Mouse (Mus musculus) ovary, adult 18-20 months (tissue): ENCODE measurements around the gene Il10.
A peak's percentile ranks its signal among the peaks of the same experiment; 100 is the strongest.

Experiments
- DNase-seq: peaks from one replicate; pipeline ENCODE4 v3.0.0; 2022; ENCODE audit warnings: low spot score, mixed read lengths

Il10 gene

DNA sequence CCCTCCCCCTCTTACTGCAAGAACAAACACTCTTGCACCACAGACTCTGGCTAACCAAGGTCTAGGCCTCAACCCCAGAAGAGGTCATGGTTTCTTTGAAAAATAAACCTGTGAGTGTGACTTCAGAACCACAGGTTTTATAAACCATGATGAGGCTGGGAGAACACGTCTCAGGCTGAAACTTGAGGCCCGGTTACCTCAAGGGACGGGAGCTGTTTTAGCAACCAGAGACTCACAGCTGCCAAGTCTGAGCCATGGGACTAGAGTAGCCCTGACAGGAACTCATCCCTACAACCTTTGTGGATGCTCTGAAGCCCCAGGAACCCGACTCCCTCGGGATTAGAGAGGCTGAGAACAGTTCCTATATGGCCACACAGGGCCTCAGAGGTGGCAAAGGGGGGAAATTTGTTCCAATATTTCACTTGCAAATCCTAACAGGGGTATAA, 29.7 kb downstream of the Il10 start:
- DNase-seq, result no peak

DNA sequence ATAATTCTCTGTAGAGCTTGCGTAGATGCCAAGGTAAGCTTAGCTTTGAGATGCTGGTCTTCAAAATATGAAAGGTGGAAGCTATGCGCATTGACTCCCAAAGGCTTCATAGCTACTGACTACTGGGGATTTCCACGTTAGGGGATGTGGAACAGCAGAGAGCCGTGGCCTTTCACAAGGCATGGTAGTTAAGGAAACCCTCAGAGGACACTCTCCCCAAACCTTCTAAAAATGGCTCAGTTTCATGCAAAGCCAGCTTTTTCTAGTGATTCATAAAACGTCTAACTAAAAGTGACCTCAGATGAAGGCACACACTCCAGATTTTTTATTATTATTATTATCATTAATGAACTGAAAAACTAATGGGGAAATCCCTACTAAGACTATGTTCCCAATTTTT, 30.4 kb downstream of the Il10 start:
- DNase-seq, result no peak

DNA sequence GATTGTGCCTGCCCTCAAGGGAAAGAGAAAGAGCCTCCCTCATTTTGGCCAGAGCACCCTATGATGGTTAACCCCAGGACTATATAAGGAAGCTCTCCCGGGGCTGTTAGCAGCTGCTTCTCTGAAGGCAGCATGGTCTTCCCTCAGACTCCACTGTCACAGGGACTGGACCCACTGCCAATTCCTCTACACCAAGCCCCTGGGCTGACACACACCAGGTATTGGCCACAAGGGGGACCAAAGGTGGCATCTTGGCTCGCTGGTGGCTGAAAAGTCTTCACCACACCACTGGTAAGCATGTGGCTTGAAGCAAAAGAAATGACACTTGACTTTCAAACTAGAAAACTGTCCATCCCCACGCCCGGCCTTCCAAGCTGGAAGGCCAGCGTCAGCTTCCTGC, 31.0 kb downstream of the Il10 start:
- no peak for DNase-seq

DNA sequence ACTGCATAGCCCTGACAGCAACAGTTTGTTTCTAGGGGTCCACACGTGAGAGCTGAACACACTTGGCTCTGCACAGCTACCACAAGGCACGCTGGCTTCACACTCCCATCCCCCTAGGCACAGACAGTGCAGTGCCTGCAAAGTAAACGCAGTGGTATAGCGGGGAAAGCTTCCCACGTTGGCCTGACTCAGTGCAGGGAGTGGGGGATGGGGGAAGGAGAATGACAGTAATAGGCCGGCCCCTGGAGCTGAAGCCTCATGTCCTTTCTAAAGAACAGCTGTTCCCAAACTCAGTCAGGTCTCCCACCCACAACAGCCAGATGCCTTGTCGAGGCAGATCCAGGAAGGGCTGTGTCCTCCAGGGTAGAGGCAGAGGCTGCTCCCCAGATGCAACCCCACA, 31.4 kb downstream of the Il10 start:
- DNase-seq, result no peak

DNA sequence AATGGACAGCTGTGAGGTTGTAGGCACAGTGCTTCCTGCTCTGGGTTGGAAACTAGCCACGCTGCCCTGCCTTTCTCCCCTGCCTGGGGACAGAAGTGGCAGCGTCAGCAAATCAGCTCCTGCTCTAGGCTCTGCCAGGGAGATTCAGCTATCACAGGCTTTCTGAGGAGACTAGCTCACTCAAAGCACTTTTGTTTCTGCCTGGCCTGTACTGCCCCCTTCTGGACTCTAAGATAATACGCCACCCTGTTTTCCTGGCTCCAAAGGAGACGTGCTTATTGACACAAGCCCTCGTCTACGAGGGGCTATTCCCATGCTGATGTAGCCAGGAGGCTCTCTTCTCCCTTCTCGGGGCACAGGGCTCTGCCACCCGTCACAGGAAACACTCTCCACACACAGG, 33.6 kb downstream of the Il10 start:
- peak; percentile 34 for DNase-seq

DNA sequence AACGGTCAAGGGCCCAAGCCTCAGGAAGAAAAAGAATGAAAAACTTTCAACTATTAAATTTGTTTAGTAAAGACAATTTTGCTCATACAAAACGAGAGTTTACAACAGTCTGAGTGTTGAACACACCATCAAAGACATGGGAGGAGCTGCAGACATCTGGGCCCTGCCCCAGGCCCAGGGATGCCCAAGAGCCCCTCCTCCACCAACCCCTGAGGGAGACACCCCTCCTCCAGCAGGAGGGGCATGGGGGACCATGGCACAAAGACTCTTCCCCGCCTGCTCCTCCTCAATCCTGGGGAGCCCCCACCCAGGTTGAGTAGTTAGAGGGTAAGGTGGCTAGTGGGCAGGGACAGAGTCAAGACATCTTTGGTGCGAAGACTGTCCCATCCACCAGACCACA, 34.0 kb downstream of the Il10 start:
- no peak for DNase-seq

DNA sequence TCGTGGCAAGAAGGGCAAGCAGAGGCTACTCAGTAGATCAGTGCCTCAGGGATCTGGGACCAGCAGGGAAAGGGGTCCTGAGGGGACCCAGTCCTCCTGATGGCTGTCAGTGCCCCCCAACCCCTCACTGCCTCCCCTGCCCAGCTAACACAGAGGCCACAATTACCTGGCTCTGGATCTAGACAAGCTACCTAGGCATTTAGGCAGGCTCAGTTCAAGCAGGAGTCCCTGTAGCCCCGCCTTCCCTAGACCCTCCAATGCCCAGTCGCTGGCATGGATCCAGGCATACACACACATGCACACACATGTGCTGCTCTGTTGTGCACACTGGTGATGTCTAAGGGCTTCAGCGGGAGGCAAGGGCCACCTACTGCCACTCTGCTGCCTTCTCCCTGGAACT, 34.6 kb downstream of the Il10 start:
- no peak for DNase-seq

DNA sequence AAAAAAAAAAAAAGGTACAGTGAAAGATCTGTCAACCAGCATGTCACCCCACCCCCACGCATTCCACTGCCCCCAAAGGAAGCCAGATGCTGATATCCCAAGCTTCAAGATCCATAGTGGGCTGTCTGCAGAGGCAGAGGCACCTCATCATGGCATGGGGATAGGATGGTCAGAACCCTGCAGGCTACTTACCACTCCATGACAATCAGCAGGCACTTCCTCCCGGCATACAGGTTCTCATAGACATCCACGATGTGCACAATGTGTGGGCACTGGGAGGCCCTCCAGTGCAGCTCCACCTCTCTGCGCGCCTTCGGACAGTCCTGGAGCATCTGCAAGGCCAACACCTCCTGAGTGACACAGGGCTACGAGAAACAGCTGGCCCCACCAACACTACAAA, 38.8 kb downstream of the Il10 start:
- DNase-seq, result no peak

DNA sequence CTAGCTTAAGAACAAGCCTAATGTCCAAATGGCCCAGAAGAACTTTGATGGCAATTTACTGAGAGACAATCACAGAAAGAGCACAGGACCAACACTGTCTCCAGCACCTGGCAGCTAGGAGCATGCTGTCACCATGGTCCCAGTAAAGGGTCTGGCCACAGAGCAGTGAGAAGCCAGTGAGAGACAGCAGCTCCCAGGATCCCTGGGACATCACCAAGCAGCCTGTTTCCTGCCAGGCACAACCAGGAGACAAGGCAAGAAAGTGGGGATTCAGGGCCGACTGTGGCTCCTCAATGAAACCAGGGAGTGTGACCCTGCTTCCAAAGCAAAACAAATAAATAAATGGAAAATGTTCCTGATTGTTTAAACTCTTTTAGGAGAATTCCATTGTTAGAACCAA, 39.8 kb downstream of the Il10 start:
- DNase-seq, result no peak

DNA sequence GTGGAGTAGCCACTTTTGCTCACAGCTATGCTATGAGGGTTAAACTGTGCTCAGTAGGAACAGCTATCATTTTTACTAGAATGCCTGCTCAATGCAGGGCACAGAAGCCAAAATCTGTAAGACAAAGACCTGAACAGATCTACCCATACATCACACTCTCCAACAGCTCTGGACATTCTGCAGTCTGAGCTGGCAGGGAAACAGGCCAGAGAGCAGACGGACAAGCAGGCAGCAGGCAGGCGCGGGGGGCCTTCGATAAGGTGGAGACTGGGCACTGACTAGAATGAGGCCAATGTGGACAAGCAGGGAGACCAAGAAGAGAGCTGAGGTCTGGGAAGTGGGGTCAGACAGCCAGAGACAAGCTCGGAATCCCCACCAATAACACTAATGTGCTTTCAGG, 40.2 kb downstream of the Il10 start:
- DNase-seq, result no peak

DNA sequence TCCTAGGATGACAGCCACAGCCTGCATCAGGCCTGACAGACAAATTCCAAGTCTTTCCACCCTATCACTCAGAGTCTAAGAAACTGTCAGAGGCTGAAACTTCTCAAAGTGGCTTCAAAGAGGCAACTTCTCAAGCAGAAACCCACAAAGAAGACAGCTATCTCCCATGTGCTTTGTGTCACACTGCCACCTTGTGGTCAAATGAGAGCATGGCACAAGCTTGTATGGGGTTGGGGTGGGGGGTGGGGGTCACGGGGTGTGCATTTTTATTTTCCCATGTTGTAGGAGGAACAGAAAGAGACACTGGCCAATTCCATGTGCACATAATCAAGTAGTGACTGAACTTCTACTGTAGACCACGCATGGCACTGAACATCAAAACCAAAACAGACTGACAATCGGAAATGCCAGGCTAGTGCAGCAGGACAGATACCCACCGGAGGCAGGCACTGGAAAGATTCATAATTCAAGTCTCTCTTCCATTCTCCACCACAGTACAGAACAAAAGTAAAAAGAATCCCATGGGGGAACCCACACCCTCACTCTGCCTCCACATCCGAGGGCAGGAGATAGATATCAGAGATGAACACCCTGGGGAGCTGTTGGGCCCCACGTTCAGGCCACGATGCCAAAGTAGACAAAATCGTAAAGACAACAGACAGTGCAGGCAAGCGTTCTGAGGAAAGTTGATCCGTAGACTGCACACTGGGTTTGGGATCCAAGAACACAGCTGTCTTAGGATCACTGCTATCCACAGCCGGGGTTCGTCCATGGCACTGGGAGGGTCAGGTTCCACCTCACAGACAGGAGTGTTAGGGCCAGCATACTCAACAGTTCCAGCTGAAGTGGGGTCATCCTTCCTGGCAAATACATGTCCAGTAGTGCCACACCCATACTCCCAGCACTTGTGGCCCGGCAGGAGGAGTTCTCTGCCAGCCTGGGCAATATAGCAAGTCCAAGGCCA, 40.9 kb downstream of the Il10 start:
- DNase-seq, result no peak

DNA sequence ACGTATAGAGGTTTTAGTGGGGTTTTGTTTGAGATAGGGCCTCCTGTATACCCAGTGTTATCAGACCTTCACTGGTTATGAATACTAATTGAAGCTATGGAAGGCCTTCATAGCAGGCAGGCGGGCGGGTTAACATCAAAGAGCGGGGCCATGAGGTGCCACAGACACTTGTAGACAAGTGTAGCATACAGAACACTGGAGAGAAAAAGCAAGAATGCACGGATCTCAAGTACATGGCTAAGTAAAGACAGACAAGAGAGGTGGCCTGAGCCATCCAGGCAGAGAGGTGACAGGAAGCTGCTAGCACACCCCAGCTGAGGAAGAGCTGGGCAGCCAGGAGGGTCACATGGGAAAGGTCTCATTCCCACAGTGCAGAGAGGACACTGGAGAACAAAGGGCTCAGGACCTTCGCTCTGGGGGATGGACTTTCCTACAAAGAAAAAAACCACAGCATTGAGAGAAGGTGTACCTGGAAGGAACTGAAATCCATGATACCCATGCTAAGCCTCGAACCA, 42.2 kb downstream of the Il10 start:
- DNase-seq, result no peak

DNA sequence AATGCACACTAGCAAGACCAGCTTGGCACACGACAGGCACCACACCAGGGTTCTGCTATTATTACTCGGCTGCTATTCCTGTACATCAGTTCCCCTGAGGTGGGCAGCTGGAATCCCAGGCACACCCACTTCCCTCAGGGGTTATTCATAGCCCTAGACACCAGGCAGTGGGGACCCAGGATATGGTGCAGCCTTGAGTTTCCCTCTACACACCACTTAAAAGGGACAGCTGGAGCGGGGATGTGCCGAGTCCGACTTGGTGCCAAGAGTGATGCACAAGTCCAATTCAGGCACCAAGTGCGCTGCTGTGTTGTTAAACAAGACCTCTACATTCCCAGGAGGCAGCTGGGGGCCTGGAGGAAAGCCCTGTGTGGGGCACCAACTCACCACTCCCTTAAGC, 43.2 kb downstream of the Il10 start:
- no peak for DNase-seq

DNA sequence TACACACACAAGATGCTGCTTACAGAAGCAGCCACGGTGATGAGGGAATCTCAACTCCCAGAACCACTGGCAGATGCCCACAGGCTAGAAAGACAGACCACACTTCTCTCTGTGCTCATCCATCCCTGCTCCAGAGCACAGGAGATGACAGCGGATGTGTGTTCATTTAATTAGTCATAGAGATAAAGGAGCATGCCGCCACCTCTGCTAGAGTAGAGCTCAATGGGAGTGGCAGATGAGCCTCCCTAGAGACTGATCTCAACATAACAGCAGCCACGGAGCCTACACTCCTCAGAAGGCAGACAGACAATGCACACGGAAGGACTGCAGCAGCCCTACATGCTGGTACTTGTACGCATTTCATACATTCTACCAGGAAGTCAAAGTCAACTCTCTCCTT, 44.6 kb downstream of the Il10 start:
- DNase-seq, result no peak

DNA sequence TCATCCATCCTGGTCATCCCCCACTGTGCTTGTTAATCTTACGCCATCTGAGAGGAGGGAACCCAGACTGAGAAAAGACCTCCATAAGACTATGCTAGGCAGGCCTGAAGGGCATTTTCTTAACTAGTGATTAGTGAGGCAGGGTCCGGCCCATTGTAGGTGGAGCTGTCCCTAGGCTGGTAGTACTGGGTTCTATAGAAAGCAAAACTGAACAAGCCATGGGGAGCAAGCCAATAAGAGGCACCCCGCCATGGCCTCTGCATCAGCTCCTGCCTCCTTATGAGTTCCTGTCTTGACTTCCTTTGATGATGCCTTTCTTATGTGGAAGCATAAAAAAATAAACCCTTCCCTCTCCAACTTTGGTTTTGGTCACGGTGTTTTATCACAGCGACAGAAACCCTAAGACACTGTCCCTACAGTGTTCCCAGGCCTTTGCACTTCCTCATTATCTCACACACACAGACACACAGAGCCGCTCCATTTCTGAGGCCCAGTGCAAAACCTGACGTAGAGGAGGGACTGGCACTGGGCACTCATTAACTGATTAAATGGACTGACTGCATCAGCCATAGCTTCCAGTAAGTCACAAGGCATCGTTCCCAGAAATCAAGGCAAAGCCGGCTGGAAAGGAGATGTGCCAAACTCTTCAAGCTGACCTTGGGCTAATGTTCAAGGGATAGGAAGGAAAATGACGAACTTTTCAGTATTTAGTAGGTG, 48.5 kb downstream of the Il10 start:
- DNase-seq, result no peak

DNA sequence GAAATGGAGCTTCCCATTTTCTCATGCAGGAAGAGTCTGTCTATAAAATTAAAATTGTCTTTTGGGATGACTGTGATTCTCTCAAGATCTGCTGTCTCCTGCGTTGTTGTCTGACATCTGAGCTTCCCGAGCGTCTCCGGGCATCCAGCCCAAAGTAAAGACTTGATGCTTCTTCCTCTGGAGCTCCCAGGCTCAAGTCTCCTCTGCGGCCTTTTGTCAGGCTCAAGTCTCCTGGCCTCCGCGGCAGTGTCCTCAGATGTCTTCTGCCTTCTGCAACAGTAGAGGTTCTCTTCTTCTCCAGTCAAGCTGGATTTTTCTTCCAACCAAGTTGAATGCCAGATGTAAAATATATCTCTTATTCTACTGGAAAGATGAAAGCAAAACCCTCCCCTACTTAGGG, 49.4 kb downstream of the Il10 start:
- DNase-seq, result no peak

DNA sequence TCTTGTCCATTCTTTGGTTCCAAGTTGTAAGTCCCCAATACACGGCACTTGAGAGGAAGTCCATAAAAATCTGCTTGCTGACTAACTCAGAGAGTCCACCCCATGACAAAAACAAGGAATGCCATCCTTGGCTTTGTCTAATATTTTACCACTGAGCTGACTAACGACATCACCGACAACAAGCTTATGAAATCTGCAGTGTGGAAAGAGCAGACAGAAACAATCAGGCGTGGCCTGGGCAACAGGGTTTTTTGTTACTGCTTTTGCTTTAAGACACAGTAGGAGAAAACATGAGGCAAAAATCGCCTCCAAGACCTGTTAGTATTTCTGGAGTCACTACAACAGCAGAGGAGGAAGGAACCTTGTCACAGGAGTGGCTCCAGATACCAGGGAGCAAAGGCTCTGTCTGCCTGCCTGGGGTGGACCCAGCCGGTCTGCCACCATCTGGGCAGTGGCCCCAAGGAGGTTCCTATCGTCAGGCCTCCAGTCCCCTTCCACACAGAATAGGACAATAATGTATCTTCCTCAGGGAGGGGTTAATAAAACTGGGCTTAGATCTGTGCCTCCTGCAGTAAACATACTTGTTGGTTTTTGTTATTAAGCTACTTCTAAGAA, 52.8 kb downstream of the Il10 start:
- no peak for DNase-seq

DNA sequence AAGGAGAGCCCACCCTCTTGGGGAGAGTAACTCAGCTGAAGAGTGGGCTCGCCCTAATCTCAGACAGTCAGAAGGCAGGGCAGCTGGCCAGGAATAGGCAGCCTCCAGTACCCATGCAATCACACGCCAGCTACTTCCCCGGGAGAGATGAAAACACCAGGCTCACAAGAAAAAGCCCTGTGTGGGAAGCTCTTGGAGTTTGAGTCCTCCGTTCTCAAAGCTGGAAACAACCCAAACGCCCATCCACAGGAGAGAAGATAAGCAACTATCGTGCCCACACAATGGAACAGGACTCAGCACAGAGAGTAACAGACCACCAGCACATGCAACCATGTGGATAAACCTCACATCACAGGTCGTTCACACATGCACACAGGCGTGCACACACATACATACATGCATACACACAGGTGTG, 54.9 kb downstream of the Il10 start:
- DNase-seq, result no peak
